Mouse (Mus musculus): ENCODE measurements around the gene Vmn1r215. TPM values are rescaled to one million over a fixed set of nuclear protein-coding genes. Genes with fewer than 3 reads are reported as not detected.

The Vmn1r215 gene
- polyA plus RNA-seq, 1 experiment from 2014 or later: not detected

Other genes with a start within 250 kb of the Vmn1r215 start
- not detected in 2 replicates for gene Vmn1r210, start 236.7 kb upstream of the Vmn1r215 start, polyA plus RNA-seq (2015; fragmentation: Nextera tagmentation; extraction: Ambion mirVana)
- not detected in 2 replicates for gene Vmn1r211, start 210.5 kb upstream of the Vmn1r215 start, polyA plus RNA-seq (2015; fragmentation: Nextera tagmentation; extraction: Ambion mirVana)
- gene Vmn1r212, start 183.8 kb upstream of the Vmn1r215 start, polyA plus RNA-seq (2015; fragmentation: Nextera tagmentation; extraction: Ambion mirVana): not detected in 2 replicates
- not detected in 2 replicates for gene Vmn1r213, start 60.4 kb upstream of the Vmn1r215 start, polyA plus RNA-seq (2015; fragmentation: Nextera tagmentation; extraction: Ambion mirVana)
- not detected in 2 replicates for gene Vmn1r214, start 37.6 kb upstream of the Vmn1r215 start, polyA plus RNA-seq (2015; fragmentation: Nextera tagmentation; extraction: Ambion mirVana)
- not detected in 2 replicates for gene Vmn1r217, start 50.2 kb downstream of the Vmn1r215 start, polyA plus RNA-seq (2015; fragmentation: Nextera tagmentation; extraction: Ambion mirVana)
- gene Vmn1r218, start 65.1 kb downstream of the Vmn1r215 start, polyA plus RNA-seq (2015; fragmentation: Nextera tagmentation; extraction: Ambion mirVana): not detected in 2 replicates
- not detected in 2 replicates for gene Vmn1r219, start 91.3 kb downstream of the Vmn1r215 start, polyA plus RNA-seq (2015; fragmentation: Nextera tagmentation; extraction: Ambion mirVana)
- not detected in 2 replicates for gene Vmn1r220, start 120.0 kb downstream of the Vmn1r215 start, polyA plus RNA-seq (2015; fragmentation: Nextera tagmentation; extraction: Ambion mirVana)
- gene Vmn1r221, start 146.1 kb downstream of the Vmn1r215 start, polyA plus RNA-seq (2015; fragmentation: Nextera tagmentation; extraction: Ambion mirVana): not detected in 2 replicates
- not detected in 2 replicates for gene Vmn1r222, start 167.9 kb downstream of the Vmn1r215 start, polyA plus RNA-seq (2015; fragmentation: Nextera tagmentation; extraction: Ambion mirVana)
- not detected in 2 replicates for gene Vmn1r223, start 179.1 kb downstream of the Vmn1r215 start, polyA plus RNA-seq (2015; fragmentation: Nextera tagmentation; extraction: Ambion mirVana)

All from liver, embryonic 16.5 days (tissue).